Mouse (Mus musculus): ENCODE measurements around the gene Rgs10.

Gene Rgs10

GRCm38 (mm10) chr7:128417930-128418779 lies at the start of gene Rgs10:
Rgs10 (minus strand) TSS chr7:128418758.
- DNase-seq (ENCODE audit: low spot score) = peak; percentile 34

- DNase-seq (ENCODE audit: low spot score) = no peak
Observed at GRCm38 (mm10) chr7:128462406-128462805, 43.8 kb upstream of the Rgs10 start.

GRCm38 (mm10) chr7:128461285-128462215 lies 43.0 kb upstream of the Rgs10 start, which contains the start of gene Tial1:
Tial1 (minus strand) TSS chr7:128461717.
- DNase-seq (ENCODE audit: low spot score) = peak; percentile 99

- DNase-seq (ENCODE audit: low spot score) = no peak
Observed at GRCm38 (mm10) chr7:128460865-128461228, 42.3 kb upstream of the Rgs10 start.

GRCm38 (mm10) chr7:128460131-128460864 lies 41.7 kb upstream of the Rgs10 start:
- peak; percentile 23 for DNase-seq (ENCODE audit: low spot score)

GRCm38 (mm10) chr7:128459791-128460130 lies 41.2 kb upstream of the Rgs10 start:
- DNase-seq (ENCODE audit: low spot score) = no peak

- DNase-seq (ENCODE audit: low spot score) = no peak
Observed at GRCm38 (mm10) chr7:128458011-128458410, 39.5 kb upstream of the Rgs10 start.

- no peak for DNase-seq (ENCODE audit: low spot score)
Observed at GRCm38 (mm10) chr7:128452731-128453130, 34.2 kb upstream of the Rgs10 start.

- DNase-seq (ENCODE audit: low spot score) = no peak
Observed at GRCm38 (mm10) chr7:128440584-128440983, 22.0 kb upstream of the Rgs10 start.

- no peak for DNase-seq (ENCODE audit: low spot score)
Observed at GRCm38 (mm10) chr7:128439251-128439650, 20.7 kb upstream of the Rgs10 start.

- no peak for DNase-seq (ENCODE audit: low spot score)
Observed at GRCm38 (mm10) chr7:128438131-128438530, 19.6 kb upstream of the Rgs10 start.

- DNase-seq (ENCODE audit: low spot score) = peak; percentile 21
Observed at GRCm38 (mm10) chr7:128433213-128433612, 14.7 kb upstream of the Rgs10 start.

- DNase-seq (ENCODE audit: low spot score) = no peak
Observed at GRCm38 (mm10) chr7:128432574-128432973, 14.0 kb upstream of the Rgs10 start.

GRCm38 (mm10) chr7:128422491-128422890 lies 3.9 kb upstream of the Rgs10 start:
- DNase-seq (ENCODE audit: low spot score) = no peak

- no peak for DNase-seq (ENCODE audit: low spot score)
Observed at GRCm38 (mm10) chr7:128421701-128422100, 3.1 kb upstream of the Rgs10 start.

- no peak for DNase-seq (ENCODE audit: low spot score)
Observed at GRCm38 (mm10) chr7:128419690-128420089, 1.1 kb upstream of the Rgs10 start.

GRCm38 (mm10) chr7:128417226-128417929 lies 1.2 kb downstream of the Rgs10 start:
- no peak for DNase-seq (ENCODE audit: low spot score)

- DNase-seq (ENCODE audit: low spot score) = no peak
Observed at GRCm38 (mm10) chr7:128416664-128417063, 1.9 kb downstream of the Rgs10 start.

GRCm38 (mm10) chr7:128414433-128414832 lies 4.1 kb downstream of the Rgs10 start:
- DNase-seq (ENCODE audit: low spot score) = no peak

- peak; percentile 24 for DNase-seq (ENCODE audit: low spot score)
Observed at GRCm38 (mm10) chr7:128412071-128412833, 6.3 kb downstream of the Rgs10 start.
